Mouse (Mus musculus) CD4-positive naive resting alpha-beta T cell, adult 57 days (primary cell): Measurements from ENCODE around the gene Gm21953. TPM values are rescaled to one million over a fixed set of nuclear protein-coding genes. Genes with fewer than 3 reads are reported as not detected.

Source experiments
- total RNA-seq: library from RNA; stranded (reverse); gene quantifications from one replicate; pipeline ENCODE4 v1.2.4, GENCODE M21; 2023

Gm21953 gene
- total RNA-seq, result not detected

GRCm38 (mm10) chr4:42293967-42294366 lies at the start of gene Gm21953:
Gm21953 (plus strand) TSS chr4:42294267.

GRCm38 (mm10) chr4:42255467-42255866 lies 38.6 kb upstream of the Gm21953 start, which contains the start of gene Ccl21b:
Ccl21b (plus strand) TSS chr4:42255767.

GRCm38 (mm10) chr4:42318034-42318433 lies 24.0 kb downstream of the Gm21953 start, which contains the start of gene Fam205a3:
Fam205a3 (plus strand) TSS chr4:42318334.

Other genes with a start within 250 kb of the Gm21953 start
- not detected for gene Gm3893, start 203.1 kb upstream of the Gm21953 start, total RNA-seq
- gene Gm13304, start 179.4 kb upstream of the Gm21953 start, total RNA-seq, result not detected
- gene Gm13306, start 140.8 kb upstream of the Gm21953 start, total RNA-seq, result not detected
- not detected for gene Gm13305, start 125.7 kb upstream of the Gm21953 start, total RNA-seq
- gene Gm10600, start 53.6 kb upstream of the Gm21953 start, total RNA-seq, result not detected
- gene Ccl21b, start 38.5 kb upstream of the Gm21953 start, total RNA-seq, result not detected
- 0.24 TPM for gene Fam205a3, start 24.1 kb downstream of the Gm21953 start, total RNA-seq
- not detected for gene Gm21586, start 145.1 kb downstream of the Gm21953 start, total RNA-seq
- gene Gm2163, start 172.5 kb downstream of the Gm21953 start, total RNA-seq, result not detected
- gene Fam205a2, start 233.9 kb downstream of the Gm21953 start, total RNA-seq, result 0.24 TPM